Mouse (Mus musculus): Measurements from ENCODE around the gene Aldob. TPM values are rescaled to one million over a fixed set of nuclear protein-coding genes. Genes with fewer than 3 reads are reported as not detected.

Aldob gene
- total RNA-seq (2021) (1 to 10 TPM in 1 of 2 experiments, under 1 TPM in 1; 0.79 to 6.5 TPM), polyA plus RNA-seq (2012; rRNA removed) (1.3 TPM in 1 of 2 replicates, not detected in the other)
- long read RNA-seq = 0 reads

- DNase-seq = peak; percentile 9
Observed at GRCm38 (mm10) chr4:49549383-49549782, at the start of gene Aldob. TSS of gene Aldob (minus strand) at chr4:49549546.

GRCm38 (mm10) chr4:49597183-49598100 is 48.1 kb upstream of the Aldob start, which contains the start of gene Tmem246:
TSS of gene Tmem246 (minus strand) at chr4:49597876.
- DNase-seq = peak; percentile 81

- no peak for DNase-seq
Observed at GRCm38 (mm10) chr4:49596846-49597182, 47.5 kb upstream of the Aldob start.

DNA sequence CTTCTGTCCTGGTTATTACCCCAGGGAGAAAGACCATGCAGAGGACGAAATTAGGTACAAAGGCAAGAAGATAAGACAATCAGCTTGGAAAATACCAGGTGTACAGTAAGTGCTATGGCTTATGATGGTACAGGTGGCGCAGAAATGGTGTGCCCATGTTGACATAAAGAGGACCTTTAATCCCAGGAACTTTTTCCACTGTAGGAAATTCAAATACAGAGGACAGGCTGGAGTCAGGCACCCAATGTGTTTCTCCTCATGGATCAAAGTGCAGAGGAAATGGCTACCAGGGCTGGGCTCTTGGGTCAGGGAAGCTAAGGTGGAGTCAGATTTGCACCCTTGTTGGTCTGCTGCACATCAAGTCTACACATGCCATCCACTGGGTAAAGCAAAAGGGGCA is 40.8 kb upstream of the Aldob start:
- DNase-seq = no peak

- DNase-seq = no peak
Observed at GRCm38 (mm10) chr4:49586811-49587210, 37.5 kb upstream of the Aldob start.

- no peak for DNase-seq
Observed at GRCm38 (mm10) chr4:49585524-49586101, 36.3 kb upstream of the Aldob start.

- no peak for DNase-seq
Observed at GRCm38 (mm10) chr4:49583965-49584831, 34.9 kb upstream of the Aldob start.

- no peak for DNase-seq
Observed at GRCm38 (mm10) chr4:49581256-49581655, 31.9 kb upstream of the Aldob start.

DNA sequence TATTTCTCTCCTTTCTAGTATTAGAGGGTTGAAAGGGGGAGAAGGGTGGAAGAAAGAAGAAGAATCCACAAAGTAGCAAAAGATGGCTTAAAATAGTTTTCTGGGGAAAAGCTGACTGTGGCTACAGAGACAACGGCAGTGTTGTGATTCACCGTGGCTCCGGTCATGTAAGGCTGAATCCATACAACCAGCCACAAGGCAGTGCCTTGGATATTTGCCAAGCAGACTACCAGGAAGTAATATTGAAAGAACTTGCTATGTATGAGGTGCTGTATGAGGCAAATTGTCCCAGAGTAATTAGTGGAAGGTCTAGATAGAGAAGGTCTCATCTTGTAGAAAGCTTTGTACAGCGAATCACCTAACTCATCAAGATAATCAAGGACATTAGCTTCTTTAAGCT is 22.8 kb upstream of the Aldob start:
- no peak for DNase-seq

DNA sequence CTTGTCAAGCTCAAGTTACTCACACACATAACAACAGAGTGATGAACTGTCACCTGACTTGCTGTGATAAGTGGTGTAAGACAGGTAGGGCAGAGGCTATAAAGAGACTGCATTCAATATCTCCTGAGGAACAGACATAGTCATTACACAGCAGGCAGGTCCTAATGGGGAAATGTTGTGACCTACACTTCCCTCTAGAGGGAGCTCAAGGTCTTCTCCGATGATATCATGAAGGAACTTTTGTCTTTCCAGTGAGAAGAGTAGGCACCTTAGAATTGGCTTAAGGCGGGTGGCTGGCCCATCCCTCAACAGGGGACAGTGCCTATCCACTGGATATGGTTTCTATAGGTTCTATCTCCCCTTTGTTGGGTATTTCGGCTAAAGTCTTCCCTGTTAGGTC is 18.3 kb upstream of the Aldob start:
- peak; percentile 60 for DNase-seq

DNA sequence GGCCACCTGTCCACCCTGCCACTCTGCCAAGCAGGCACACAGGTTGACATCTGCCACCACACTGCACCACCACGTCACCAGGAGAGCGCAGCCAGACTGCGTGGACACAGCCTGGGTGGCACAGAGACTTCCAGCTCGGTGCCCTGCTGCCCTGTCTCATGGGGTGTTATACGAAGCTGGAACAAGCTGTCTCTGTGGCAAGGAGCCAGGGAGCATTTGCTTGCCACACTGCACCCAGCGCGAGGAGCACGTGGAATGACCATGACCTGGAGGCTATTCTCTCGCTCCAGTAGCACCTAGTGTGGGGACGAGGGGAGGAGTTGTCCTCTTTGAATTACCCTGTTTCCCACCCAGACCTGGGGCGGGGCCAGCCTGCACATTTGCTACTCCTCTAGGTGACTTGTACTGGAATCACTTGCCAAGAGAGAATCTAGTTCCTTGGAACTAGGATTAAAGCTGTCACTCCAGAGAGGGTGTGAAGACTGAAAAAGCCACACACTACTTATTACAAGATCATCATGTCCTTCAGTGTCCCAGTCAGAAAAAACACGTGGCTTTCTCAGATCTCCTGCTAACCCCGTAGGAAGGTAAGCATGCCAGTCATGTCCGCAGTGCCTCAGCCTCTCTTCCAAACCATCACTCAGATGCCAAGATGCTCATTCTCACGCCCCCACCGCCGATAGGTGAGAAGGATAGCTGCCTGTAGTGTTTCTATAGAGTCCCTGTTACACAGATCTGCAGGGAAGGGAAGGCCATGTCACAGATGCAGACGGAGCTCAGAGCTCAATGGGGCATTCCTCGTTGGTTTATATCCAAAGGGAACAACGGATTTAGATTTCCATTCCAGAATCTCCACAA is 10.8 kb upstream of the Aldob start:
- DNase-seq = peak; percentile 63

DNA sequence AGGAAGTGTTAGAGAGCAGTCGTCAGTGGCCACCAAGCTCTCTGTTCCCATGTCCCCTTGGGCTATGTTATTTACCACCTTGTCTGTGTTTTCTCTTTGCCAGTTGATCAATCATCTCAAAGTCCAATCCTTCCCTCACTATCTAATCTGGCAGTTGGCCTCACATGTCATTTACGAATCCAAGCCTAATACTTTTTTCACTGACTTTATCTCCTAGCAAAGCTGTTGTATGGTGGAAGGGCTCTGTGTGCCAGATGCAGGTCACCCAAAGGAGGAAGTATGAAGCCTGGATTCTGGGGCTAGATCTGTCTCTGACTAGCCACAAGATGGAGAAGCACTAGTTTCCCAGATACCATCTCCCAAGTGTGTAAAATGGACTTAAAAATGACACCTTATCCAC is 8.8 kb upstream of the Aldob start:
- no peak for DNase-seq

- DNase-seq = no peak
Observed at GRCm38 (mm10) chr4:49557375-49557774, 8.0 kb upstream of the Aldob start.

DNA sequence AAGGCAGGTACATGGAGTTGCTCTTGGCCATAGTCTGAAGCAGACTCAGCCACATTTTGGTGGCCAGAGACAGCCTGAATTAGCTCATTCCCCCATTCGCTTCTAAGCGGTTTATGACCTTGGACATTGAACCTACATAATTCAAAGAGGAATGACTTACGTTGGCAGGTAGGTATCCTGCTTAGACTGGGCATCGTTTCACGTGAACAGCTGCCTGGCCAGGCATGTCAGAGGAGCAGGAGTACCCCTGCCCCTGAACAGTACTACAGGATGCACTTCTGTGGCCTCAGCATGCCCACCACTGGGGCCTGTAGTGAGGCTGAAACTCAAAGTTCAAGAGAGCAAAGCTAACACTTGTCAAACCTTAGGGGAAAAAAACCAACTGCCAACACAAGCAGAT is 4.0 kb upstream of the Aldob start:
- no peak for DNase-seq

DNA sequence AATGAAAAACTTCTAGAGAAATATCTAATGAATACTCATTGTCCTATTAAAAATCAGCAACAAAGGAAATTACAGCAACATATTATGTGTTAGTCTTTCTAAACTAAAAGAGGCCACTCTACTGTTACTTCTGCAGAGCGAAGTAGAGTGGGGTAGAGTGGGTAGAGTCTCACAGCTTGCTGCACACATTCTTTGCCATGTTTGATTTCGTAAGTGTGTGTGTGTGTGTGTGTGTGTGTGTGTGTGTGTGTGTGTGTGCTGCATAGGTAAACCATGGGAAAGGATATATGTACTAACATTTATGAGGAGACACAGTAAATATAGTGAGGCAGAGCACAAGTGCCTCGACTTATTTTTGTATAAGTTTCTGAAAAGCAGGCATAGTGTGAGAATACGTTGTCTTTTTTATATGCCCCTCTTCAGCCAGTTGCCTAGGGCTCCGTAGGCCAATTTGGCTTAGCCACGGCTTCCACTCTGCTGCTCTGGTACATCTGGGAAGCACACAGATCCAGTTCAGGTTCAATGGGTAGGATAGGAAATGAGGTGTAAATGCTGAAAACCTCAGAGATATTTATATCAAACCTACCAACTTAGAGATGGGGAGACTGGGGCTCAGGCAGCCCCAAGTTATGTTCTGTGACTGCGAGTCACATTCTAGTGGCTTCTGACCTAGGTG is 1.7 kb downstream of the Aldob start:
- DNase-seq = no peak

- DNase-seq = peak; percentile 39
Observed at GRCm38 (mm10) chr4:49546873-49547543, 2.3 kb downstream of the Aldob start.

DNA sequence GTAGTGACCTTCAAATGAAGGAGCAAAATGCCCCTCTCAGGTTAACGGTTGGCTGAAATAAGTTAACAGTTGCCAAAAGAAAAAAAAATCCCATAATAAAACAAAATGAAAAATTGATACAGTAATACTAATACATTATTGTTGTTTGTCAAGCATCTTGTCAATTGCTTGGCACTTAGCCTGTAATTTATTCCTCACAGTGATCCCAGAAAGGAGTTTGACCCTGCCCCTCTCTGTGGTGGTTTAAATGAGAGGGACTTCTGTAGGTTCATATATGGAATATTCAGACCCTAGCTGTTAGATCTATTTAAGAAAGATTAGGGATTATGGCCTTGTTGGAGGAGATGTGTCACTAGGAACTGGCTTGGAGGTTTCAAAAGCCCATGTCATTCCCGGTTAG is 3.3 kb downstream of the Aldob start:
- no peak for DNase-seq

DNA sequence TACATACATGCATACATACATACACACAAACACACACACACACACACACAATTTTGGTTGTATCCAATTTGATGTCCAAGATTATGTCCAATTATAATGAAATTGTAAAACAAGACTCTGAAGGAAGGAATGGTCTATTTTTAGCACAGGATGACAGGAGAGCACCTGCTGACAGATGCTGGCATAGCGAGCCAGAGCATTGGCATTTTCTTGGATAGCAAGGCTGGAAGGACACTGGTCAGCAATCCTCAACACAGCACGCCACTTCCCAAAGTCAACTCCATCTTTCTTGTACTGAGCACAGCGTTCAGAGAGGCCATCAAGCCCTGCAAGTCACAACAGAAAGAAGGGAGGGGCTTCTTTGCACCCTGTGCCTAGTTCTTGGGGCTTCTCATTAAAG is 8.4 kb downstream of the Aldob start:
- no peak for DNase-seq

DNA sequence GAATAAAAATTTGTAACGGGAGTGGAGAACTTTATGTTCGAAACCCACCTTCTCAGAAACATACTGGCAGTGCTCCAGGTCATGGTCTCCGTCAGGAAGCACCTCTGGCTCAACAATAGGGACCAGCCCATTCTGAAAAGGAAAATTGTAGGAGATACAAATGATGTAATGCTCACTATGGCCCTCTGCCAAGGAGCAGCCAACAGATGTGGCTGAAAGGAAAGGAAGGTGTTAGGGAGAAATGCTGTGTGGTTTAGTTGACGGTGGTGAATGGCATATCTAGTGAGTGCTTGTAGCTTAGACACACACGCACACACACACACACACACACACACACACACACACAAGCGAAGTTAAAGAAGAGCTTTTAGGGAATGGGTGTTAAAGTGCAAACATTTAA is 9.7 kb downstream of the Aldob start:
- no peak for DNase-seq

DNA sequence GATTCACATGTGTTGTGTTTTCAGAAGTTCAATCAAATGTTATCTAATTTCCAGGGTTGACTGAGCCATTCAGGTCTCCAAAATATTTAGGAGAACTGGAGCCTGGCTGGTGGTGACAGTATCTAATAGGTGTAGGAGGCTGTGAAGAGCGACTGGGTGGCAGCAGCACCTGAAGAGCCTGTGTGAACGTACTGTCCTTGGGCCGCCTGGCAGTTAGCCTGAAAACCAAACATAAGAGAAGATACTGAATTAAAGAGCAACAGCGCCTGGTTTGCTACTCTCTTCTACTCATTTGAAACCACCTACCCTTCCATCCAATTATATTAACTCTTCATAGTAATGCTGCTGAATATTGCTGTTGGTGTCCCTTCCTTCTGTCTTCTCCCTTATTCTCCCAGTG is 12.7 kb downstream of the Aldob start:
- no peak for DNase-seq
